Mouse (Mus musculus) MEL (cell line): ENCODE results near the gene Sub1.

ENCODE experiments used
- CTCF ChIP-seq, 3 experiments: IDR thresholded peaks in 2 of 3; conservative IDR thresholded peaks in 1 of 3; 2 replicates each; pipeline ENCODE4 v1.5.1; 2011 to 2012; ENCODE audit warnings: low read length in 3 of 3, low read depth in 2 of 3, mild to moderate bottlenecking in 2 of 3, improper control_type of control experiment in 1 of 3, inconsistent platforms in 1 of 3, mixed read lengths in 1 of 3, moderate library complexity in 1 of 3; ENCODE audit not compliant: control insufficient read depth in 1 of 3, insufficient read depth in 1 of 3, poor library complexity in 1 of 3, severe bottlenecking in 1 of 3
- ELF1 ChIP-seq: IDR thresholded peaks from 2 replicates; pipeline ENCODE4 v1.6.1; 2014; ENCODE audit warnings: low read depth, mild to moderate bottlenecking, inconsistent platforms, low read length, improper control_type of control experiment, moderate library complexity
- GATA1 ChIP-seq: IDR thresholded peaks from 2 replicates; pipeline ENCODE4 v1.6.1; 2011; ENCODE audit warnings: low read depth, low read length, improper control_type of control experiment
- MEF2A ChIP-seq: IDR thresholded peaks from 2 replicates; pipeline ENCODE4 v1.6.1; 2014; ENCODE audit warnings: low read depth, mild to moderate bottlenecking, inconsistent platforms, low read length, improper control_type of control experiment; ENCODE audit not compliant: poor library complexity, insufficient replicate concordance, severe bottlenecking; ENCODE audit errors: extremely low read depth
- MXI1 ChIP-seq: IDR thresholded peaks from 2 replicates; pipeline ENCODE4 v1.6.1; 2011; ENCODE audit warnings: mild to moderate bottlenecking, low read depth, low read length, improper control_type of control experiment
- POLR2A ChIP-seq, 2 experiments: IDR thresholded peaks; 2 replicates each; pipeline ENCODE4 v1.6.1; 2011 to 2012; ENCODE audit warnings: low read length in 2 of 2, mild to moderate bottlenecking in 2 of 2, control low read depth in 1 of 2, improper control_type of control experiment in 1 of 2, low read depth in 1 of 2, moderate library complexity in 1 of 2; ENCODE audit not compliant: control insufficient read depth in 1 of 2, insufficient read depth in 1 of 2, poor library complexity in 1 of 2
- RAD21 ChIP-seq: IDR thresholded peaks from 2 replicates; pipeline ENCODE4 v1.6.1; 2011; ENCODE audit warnings: mild to moderate bottlenecking, low read depth, low read length, improper control_type of control experiment
- USF1 ChIP-seq: IDR thresholded peaks from 2 replicates; pipeline ENCODE4 v1.6.1; 2014; ENCODE audit warnings: low read depth, mild to moderate bottlenecking, inconsistent platforms, low read length, improper control_type of control experiment, moderate library complexity
- ZC3H11A ChIP-seq: IDR thresholded peaks from 2 replicates; pipeline ENCODE4 v1.6.1; 2012; ENCODE audit warnings: low read depth, mild to moderate bottlenecking, inconsistent platforms, low read length, improper control_type of control experiment
- ZKSCAN1 ChIP-seq: IDR thresholded peaks from 2 replicates; pipeline ENCODE4 v1.6.1; 2012; ENCODE audit warnings: low read depth, mild to moderate bottlenecking, inconsistent platforms, low read length, improper control_type of control experiment, moderate library complexity

GRCm38 (mm10) chr15:12009712-12010601 lies 13.2 kb upstream of the Sub1 start:
- no peak for TF ChIP-seq GATA1
- no peak for TF ChIP-seq ELF1
- no peak for TF ChIP-seq MEF2A
- TF ChIP-seq POLR2A (IDR thresholded peaks at IDR 0.05; ENCODE audit: control insufficient read depth in 1 of 2, insufficient read depth in 1 of 2, low read depth in 1 of 2, low read length in 2 of 2, poor library complexity in 1 of 2) = no peak
- no peak for TF ChIP-seq CTCF (IDR thresholded peaks at IDR 0.05 in 2 of 3, conservative IDR thresholded peaks at IDR 0.05 in 1 of 3; ENCODE audit: control insufficient read depth in 1 of 3, insufficient read depth in 1 of 3, low read depth in 2 of 3, low read length in 3 of 3, poor library complexity in 1 of 3, severe bottlenecking in 1 of 3)
- no peak for TF ChIP-seq ZKSCAN1
- no peak for TF ChIP-seq RAD21
- TF ChIP-seq MXI1 = no peak
- TF ChIP-seq USF1 = no peak
- no peak for TF ChIP-seq ZC3H11A
